Mouse (Mus musculus) megakaryocyte, adult 5-6 weeks (primary cell): Measurements from ENCODE around the gene Gm20388. TPM values are rescaled to one million over a fixed set of nuclear protein-coding genes. Genes with fewer than 3 reads are reported as not detected.
"Not testable (repeated sequence)": the region's sequence is repeated elsewhere in the genome, so short reads cannot be mapped to it uniquely, and the experiment has no call there.

Experiments
- ATAC-seq: 2 replicates; pipeline ENCODE4 v1.8.0; 2016; ENCODE audit warnings: mild to moderate bottlenecking, inconsistent platforms; ENCODE audit not compliant: poor library complexity, severe bottlenecking
- total RNA-seq, 2 experiments: library from RNA; stranded (forward) in 1 of 2; stranded (reverse) in 1 of 2; fragments of 153-499, 151-499 nt in 1 of 2; fragments of 221-1000, 200-1000 nt in 1 of 2; gene quantifications; 2 replicates each; pipeline versions ENCODE4 v1.2.3 to v1.2.4; 2015 to 2017

Gene Gm20388
- total RNA-seq, 2 experiments from 2014 or later, result 7.6 to 15.5 TPM

GRCm38 (mm10) chr8:121591178-121592066 lies 1680.8 kb downstream of the Gm20388 start:
- peak; percentile 57 for ATAC-seq

- ATAC-seq, result no peak
These were observed 1682.7 kb downstream of the Gm20388 start for GRCm38 (mm10) chr8:121593293-121593692.

GRCm38 (mm10) chr8:121593983-121594382 lies 1683.3 kb downstream of the Gm20388 start:
- ATAC-seq, result no peak

- not testable (repeated sequence) for ATAC-seq
These were observed 1686.9 kb downstream of the Gm20388 start for GRCm38 (mm10) chr8:121597492-121597891.

GRCm38 (mm10) chr8:121598190-121598589 lies 1687.5 kb downstream of the Gm20388 start:
- no peak for ATAC-seq

- peak; percentile 87 for ATAC-seq
These were observed 1688.3 kb downstream of the Gm20388 start for GRCm38 (mm10) chr8:121598892-121599291.

- ATAC-seq, result no peak
These were observed 1689.2 kb downstream of the Gm20388 start for GRCm38 (mm10) chr8:121599842-121600241.

GRCm38 (mm10) chr8:121602411-121602810 lies 1691.8 kb downstream of the Gm20388 start:
- ATAC-seq, result no peak

- ATAC-seq, result peak; percentile 68
These were observed 1692.2 kb downstream of the Gm20388 start for GRCm38 (mm10) chr8:121602860-121603259.

GRCm38 (mm10) chr8:121603801-121604200 lies 1693.2 kb downstream of the Gm20388 start:
- ATAC-seq, result no peak

- ATAC-seq, result no peak
These were observed 1697.0 kb downstream of the Gm20388 start for GRCm38 (mm10) chr8:121607661-121608060.

GRCm38 (mm10) chr8:121609251-121609650 lies 1698.6 kb downstream of the Gm20388 start:
- ATAC-seq, result no peak

GRCm38 (mm10) chr8:121609916-121610315 lies 1699.3 kb downstream of the Gm20388 start:
- ATAC-seq, result no peak

- ATAC-seq, result no peak
These were observed 1702.8 kb downstream of the Gm20388 start for GRCm38 (mm10) chr8:121613419-121613818.

- no peak for ATAC-seq
These were observed 1708.9 kb downstream of the Gm20388 start for GRCm38 (mm10) chr8:121619401-121619995.

GRCm38 (mm10) chr8:121620801-121621516 lies 1710.3 kb downstream of the Gm20388 start:
- ATAC-seq, result no peak

GRCm38 (mm10) chr8:121621879-121622278 lies 1711.2 kb downstream of the Gm20388 start:
- no peak for ATAC-seq

GRCm38 (mm10) chr8:121623043-121623442 lies 1712.4 kb downstream of the Gm20388 start:
- no peak for ATAC-seq

- no peak for ATAC-seq
These were observed 1718.0 kb downstream of the Gm20388 start for GRCm38 (mm10) chr8:121628681-121629080.

GRCm38 (mm10) chr8:121631645-121632071 lies 1721.0 kb downstream of the Gm20388 start:
- no peak for ATAC-seq

GRCm38 (mm10) chr8:121632401-121632800 lies 1721.8 kb downstream of the Gm20388 start:
- no peak for ATAC-seq
